Mouse (Mus musculus): ENCODE measurements at regions not wholly inside any gene's neighbourhood (a gene's known extent, or its start where the extent isn't known, plus 50 kb on each side); places are given as distances from the start of the nearest gene placed in this dataset.
"Not testable (repeated sequence)": the region's sequence is repeated elsewhere in the genome, so short reads cannot be mapped to it uniquely, and the experiment has no call there.

- no peak for DNase-seq
These were observed 50.6 kb upstream of the Ppp1r12a start for GRCm38 (mm10) chr10:108111398-108111797.

- no peak for DNase-seq
These were observed 51.1 kb upstream of the Ppp1r12a start for GRCm38 (mm10) chr10:108110891-108111290.

- no peak for DNase-seq
These were observed 51.8 kb upstream of the Ppp1r12a start for GRCm38 (mm10) chr10:108110197-108110596.

- not testable (repeated sequence) for DNase-seq
These were observed 53.5 kb upstream of the Ppp1r12a start for GRCm38 (mm10) chr10:108108500-108108899.

- no peak for DNase-seq
These were observed 60.5 kb upstream of the Ppp1r12a start for GRCm38 (mm10) chr10:108101521-108101920.

- DNase-seq = no peak
These were observed 69.0 kb upstream of the Ppp1r12a start for GRCm38 (mm10) chr10:108093043-108093442.

GRCm38 (mm10) chr10:108089375-108089981 is 72.5 kb upstream of the Ppp1r12a start:
- DNase-seq = peak; percentile 34

- no peak for DNase-seq
These were observed 73.1 kb upstream of the Ppp1r12a start for GRCm38 (mm10) chr10:108088883-108089282.

GRCm38 (mm10) chr10:108088209-108088608 is 73.8 kb upstream of the Ppp1r12a start:
- DNase-seq = no peak

GRCm38 (mm10) chr10:108083220-108083619 is 78.8 kb upstream of the Ppp1r12a start:
- no peak for DNase-seq

GRCm38 (mm10) chr10:108075144-108075543 is 86.8 kb upstream of the Ppp1r12a start:
- no peak for DNase-seq

- no peak for DNase-seq
These were observed 88.2 kb upstream of the Ppp1r12a start for GRCm38 (mm10) chr10:108073828-108074227.

GRCm38 (mm10) chr10:108072211-108072610 is 89.8 kb upstream of the Ppp1r12a start:
- DNase-seq = no peak

GRCm38 (mm10) chr10:108071424-108071823 is 90.6 kb upstream of the Ppp1r12a start:
- DNase-seq = no peak

- DNase-seq = no peak
These were observed 94.3 kb upstream of the Ppp1r12a start for GRCm38 (mm10) chr10:108067723-108068122.

GRCm38 (mm10) chr10:108066241-108066640 is 95.8 kb upstream of the Ppp1r12a start:
- no peak for DNase-seq

GRCm38 (mm10) chr10:108061813-108062435 is 100.1 kb upstream of the Ppp1r12a start:
- DNase-seq = peak; percentile 11

GRCm38 (mm10) chr10:108060554-108060953 is 101.4 kb upstream of the Ppp1r12a start:
- DNase-seq = no peak

- no peak for DNase-seq
These were observed 110.4 kb upstream of the Ppp1r12a start for GRCm38 (mm10) chr10:108051637-108052036.

- DNase-seq = no peak
These were observed 113.6 kb upstream of the Ppp1r12a start for GRCm38 (mm10) chr10:108048426-108048825.

GRCm38 (mm10) chr10:108043519-108043918 is 118.5 kb upstream of the Ppp1r12a start:
- DNase-seq = no peak

- DNase-seq = no peak
These were observed 122.0 kb upstream of the Ppp1r12a start for GRCm38 (mm10) chr10:108040027-108040426.

GRCm38 (mm10) chr10:108036486-108037109 is 124.7 kb upstream of the Otogl start:
- no peak for DNase-seq

- no peak for DNase-seq
These were observed 122.1 kb upstream of the Otogl start for GRCm38 (mm10) chr10:108034068-108034467.

All from gastrocnemius, postnatal 10 days (tissue).